Mouse (Mus musculus) T-cell, adult 66 days (primary cell): ENCODE data around the gene Olfr297. TPM values are rescaled to one million over a fixed set of nuclear protein-coding genes. Genes with fewer than 3 reads are reported as not detected.

Source experiments
- total RNA-seq, 2 experiments: library from RNA; stranded (reverse); gene quantifications; 3 replicates in 1 of 2; 4 replicates in 1 of 2; pipeline ENCODE4 v1.2.4; 2023

The Olfr297 gene
- not detected for total RNA-seq

DNA sequence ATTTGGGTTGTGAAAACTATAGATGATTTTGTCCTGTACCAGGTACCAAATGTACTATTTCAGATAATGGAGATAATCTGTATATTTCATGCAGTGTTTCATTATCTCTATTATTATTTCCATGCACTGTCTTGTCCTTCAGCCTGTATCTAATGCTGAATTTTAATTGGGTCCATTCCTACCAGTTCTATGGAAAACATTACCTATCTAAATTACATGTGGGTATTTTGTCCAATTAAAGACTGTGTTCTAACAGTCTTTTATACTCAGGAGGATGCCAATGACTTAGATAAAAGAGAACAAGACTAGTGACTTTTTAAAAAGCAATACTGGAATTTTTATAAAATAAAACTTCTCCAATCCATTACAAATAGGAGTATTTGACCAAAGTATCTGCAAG is at the start of gene Olfr297:
Olfr297 (plus strand) TSS at position 301 of the 400 bp plus-strand sequence.

DNA sequence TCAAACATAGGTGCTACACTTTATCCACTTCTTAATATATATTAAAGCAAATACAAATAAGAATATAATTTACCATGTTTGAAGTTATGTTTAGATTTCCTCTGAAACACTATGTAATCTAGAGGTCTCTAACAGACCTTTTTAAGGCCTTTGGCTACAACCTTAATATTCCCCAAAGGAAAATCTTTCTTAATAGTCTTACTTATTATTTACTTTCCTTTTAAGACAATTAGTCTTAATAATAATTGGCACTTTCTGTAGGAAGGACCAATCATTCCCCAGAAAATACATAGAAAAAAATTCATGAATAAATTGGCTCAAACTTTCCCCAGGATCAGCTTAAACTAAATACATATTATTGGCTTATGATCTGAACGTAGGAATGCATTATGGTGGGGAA is 27.4 kb upstream of the Olfr297 start, which contains the start of gene Olfr298:
Olfr298 (minus strand) TSS at position 101 of the 400 bp plus-strand sequence.

Other genes starting within 250 kb of the Olfr297 start
- gene Olfr310, start 242.8 kb upstream of the Olfr297 start, total RNA-seq = not detected
- not detected for gene Olfr309, start 206.3 kb upstream of the Olfr297 start, total RNA-seq
- not detected for gene Olfr308, start 194.3 kb upstream of the Olfr297 start, total RNA-seq
- not detected for gene Olfr307, start 182.4 kb upstream of the Olfr297 start, total RNA-seq
- not detected for gene Olfr305, start 153.0 kb upstream of the Olfr297 start, total RNA-seq
- gene Olfr304, start 133.3 kb upstream of the Olfr297 start, total RNA-seq = not detected
- not detected for gene Olfr303, start 122.2 kb upstream of the Olfr297 start, total RNA-seq
- gene Olfr301, start 116.1 kb upstream of the Olfr297 start, total RNA-seq = not detected
- not detected for gene Olfr299, start 60.0 kb upstream of the Olfr297 start, total RNA-seq
- not detected for gene Olfr298, start 27.5 kb upstream of the Olfr297 start, total RNA-seq
- gene Olfr295, start 63.9 kb downstream of the Olfr297 start, total RNA-seq = not detected
- gene Olfr294, start 96.7 kb downstream of the Olfr297 start, total RNA-seq = not detected
- gene Olfr293, start 129.1 kb downstream of the Olfr297 start, total RNA-seq = not detected
- gene Olfr292, start 168.4 kb downstream of the Olfr297 start, total RNA-seq = not detected